Mouse (Mus musculus) kidney, adult 8-10 months (tissue): ENCODE measurements around the gene Trim44.

ENCODE experiments used
- DNase-seq, 2 experiments: peaks; one replicate each; pipeline ENCODE4 v3.0.0; 2022

Gene Trim44

DNA sequence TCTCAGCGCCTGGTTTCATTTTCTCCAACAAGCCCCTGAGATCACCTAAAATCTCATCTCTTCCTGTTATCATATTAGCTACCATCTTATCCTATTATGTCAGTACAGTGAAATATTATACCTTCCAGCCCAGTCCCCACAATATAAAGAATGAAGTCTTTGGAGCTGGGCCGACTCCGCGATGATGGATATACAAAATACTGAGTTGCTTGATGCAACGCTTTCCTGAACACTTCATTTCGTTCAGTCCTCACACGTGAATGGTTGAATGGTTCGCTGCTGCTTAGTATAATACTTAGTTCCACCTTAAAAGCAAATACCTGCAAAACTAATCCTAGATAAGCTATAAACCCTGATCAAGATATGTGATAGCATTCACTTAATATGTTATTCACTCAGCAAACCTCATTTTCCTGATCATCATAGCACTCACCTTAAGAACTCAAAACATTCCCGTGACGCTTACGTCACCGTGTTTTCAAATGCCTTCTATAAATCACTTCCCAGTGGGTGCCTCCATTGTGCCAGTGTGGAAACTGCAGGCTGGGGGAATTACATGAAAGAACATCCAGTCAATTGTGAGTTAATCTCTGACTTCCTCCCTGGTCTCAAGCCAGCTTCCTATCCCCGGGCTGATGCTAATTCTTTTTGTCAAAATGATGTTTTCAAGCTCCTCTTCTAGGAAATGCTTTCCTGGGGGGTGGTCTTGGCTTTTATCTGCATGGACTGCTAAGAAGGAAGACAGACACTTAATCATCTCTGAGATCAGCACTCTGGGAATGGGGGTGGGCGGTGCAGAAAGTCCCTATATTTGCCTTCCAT lies at the start of gene Trim44:
Gene Trim44, minus strand, starts transcription at position 466 of the 822 bp plus-strand sequence.
- peak in 1 of 2 experiments; percentile 47 for DNase-seq

DNA sequence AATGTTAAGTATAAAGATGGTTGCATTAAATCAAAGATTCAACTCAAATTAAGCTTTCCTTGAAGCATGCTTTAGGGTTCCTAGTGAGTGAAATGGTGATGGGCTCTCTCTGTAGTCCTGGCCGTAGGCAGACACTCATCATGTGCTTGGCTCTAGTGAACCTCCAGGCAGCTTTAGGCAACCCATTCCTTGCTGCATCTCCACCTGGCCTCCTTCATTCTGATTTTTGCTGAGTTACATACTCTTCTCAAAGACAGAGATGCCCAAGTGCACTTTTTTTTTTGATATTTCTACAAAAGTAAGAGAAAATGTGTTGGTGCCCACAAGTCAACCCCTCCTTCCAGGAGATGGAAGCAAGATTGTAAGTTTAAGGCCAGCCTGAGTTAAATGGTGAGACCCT lies 47.5 kb upstream of the Trim44 start:
- no peak for DNase-seq

DNA sequence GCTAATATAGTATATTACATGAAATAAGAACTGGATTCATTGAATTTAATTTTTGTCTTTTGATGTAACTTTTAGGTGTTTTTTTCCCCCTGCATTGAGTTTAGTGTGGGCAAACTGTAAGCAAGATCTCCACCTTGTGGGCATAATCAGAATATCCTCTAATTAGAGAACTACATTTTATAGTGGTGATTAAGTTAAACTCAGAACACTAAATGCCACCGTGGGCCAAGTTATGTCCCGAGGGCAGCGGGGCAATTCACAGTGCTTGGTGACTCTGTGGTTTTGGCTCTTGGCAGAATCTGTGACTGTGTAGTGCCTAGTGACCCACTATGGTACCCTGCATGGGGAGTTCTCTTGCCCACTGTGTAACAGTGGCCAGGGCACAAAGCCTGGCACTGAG lies 45.8 kb upstream of the Trim44 start:
- peak in 1 of 2 experiments; percentile 9 for DNase-seq

GRCm38 (mm10) chr2:102451671-102452549 lies 44.3 kb upstream of the Trim44 start, which contains the start of gene Fjx1:
Gene Fjx1 (minus strand): TSS chr2:102452499.
- DNase-seq: peak in 1 of 2 experiments; percentile 20

GRCm38 (mm10) chr2:102450761-102451670 lies 43.4 kb upstream of the Trim44 start:
- DNase-seq: peak in 1 of 2 experiments; percentile 40

GRCm38 (mm10) chr2:102450248-102450760 lies 42.7 kb upstream of the Trim44 start:
- DNase-seq: peak; percentile 48 to 71

DNA sequence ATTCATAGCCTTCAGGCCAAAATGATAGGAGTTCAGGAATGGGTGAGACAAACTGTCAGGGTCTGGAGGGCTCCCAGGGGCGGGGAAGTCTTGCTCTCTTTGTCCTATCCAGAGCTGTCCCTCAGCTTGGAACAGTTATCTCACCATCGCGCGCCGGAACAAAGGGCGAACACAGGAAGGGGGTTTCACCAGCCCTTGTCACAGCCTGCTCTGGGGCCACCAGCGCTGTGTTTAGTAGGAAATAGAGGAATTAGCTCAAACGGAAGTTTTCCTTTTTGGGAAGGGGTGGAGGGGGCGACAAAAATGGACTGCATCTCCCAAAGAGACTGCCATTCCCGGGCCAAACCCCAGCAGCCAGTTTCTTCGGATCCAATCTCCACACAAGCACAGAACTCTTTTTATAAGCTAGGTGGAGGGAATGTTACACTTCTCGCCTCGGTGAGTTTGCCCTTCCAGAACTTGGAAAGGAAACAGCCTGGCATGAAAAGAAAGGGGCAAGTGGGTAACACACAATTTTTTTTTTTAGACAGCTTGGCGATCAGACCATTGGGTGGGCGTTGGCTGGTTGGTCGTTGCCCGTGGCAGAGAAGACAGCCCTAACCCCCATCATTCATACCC lies 42.1 kb upstream of the Trim44 start:
- no peak for DNase-seq

GRCm38 (mm10) chr2:102449056-102449455 lies 41.4 kb upstream of the Trim44 start:
- DNase-seq: no peak

DNA sequence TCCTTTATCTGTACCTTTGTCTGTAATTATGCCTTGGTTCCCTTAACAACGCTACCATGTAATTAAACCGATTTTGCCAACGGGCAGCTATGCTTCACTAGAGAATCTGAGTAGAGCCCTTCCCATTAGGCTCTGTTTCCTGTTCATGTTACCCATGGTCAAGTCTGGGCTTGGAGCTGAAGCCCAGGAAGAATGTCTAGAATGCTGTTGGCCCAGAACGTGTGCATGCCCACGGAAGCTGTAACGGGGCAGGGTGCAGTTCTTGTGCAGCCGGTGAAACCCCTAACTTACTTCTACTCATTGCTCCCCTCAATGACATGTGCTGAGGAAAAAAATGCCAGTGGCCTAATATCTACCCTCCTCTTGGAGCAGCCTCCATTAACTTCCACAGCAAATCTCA lies 40.2 kb upstream of the Trim44 start:
- DNase-seq: no peak

- no peak for DNase-seq
Measured at GRCm38 (mm10) chr2:102446851-102447250, 39.2 kb upstream of the Trim44 start.

DNA sequence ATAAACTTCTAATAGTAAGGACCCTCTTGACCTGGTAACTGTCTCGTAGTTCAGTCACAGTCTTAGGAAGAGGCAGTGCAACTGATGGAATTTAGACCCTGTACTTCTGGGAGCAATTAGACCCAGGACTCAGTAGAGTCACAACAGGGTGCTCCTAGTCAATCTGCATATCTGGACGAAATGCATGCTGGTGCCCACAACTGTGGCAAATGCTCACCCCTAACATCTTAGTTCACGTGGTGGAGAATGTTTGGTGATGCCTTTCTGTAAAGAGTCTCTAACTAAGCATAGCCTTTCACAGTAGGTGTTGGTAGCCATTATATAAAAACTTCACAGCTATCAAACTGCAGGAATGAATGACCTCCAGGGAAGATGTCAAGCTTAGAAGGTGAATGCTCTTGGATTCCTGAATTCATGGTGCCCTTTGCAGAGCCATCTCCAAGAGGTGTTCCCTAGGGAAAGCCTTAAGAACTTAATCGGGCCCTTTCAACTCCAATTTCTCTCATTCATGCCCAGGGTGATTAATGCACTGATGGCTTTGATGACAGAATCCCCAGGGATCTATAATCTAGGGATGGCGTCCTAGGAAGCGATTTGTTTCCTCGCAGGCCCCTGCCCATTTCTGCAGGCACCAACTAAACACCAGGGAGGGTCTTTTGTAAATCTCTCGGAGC lies 29.9 kb upstream of the Trim44 start:
- DNase-seq: no peak

DNA sequence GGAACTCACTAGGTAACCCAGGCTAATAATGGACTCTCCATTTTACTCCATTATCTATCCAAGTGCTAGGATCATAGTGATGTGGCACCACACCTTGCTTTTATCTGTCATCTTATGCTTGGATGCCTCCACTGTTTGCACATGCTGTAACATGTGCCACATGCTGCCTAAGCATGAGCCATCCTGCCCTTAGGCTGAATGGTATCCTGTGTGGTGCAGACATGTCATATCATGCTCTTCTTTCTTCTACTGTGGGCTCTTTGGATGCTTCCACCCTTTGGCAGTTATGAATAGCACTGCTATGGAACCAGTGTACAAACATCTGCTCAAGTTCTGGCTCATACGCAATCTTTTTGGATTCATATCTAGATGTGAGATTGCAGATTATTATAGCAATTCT lies 26.3 kb upstream of the Trim44 start:
- no peak for DNase-seq

- no peak for DNase-seq
Measured at GRCm38 (mm10) chr2:102431084-102431483, 23.5 kb upstream of the Trim44 start.

GRCm38 (mm10) chr2:102427974-102428373 lies 20.3 kb upstream of the Trim44 start:
- DNase-seq: no peak

GRCm38 (mm10) chr2:102426434-102426833 lies 18.8 kb upstream of the Trim44 start:
- no peak for DNase-seq

DNA sequence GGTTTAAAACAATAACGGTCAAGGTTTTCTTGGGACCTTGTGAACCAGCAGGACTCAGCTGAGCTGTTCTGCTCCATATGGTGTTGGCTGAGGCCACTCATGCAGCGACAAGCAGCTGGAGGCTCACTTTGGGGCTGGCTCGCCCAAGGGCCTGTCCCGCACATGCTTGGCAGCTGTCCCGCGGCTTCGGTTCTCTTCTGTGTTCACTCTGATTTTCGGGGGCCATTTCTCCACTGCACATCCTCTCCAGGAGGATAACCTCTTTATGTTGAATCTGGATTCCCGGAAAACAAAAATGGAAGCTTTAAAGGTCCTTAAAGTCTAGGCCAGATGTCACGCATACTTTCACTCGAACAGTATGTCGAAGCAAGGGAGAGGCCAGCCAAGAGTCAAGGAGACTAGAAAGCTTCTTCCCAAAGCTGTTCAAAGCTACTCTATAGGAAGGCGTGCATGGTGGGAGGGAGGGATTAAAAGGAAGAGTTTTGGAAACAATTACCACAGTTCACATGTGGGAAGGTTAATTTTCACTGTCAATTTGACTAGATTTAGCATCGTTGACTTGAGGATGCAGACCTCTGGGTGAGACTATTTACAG lies 8.6 kb upstream of the Trim44 start:
- DNase-seq: no peak

- no peak for DNase-seq
Measured at GRCm38 (mm10) chr2:102412738-102413137, 5.1 kb upstream of the Trim44 start.

DNA sequence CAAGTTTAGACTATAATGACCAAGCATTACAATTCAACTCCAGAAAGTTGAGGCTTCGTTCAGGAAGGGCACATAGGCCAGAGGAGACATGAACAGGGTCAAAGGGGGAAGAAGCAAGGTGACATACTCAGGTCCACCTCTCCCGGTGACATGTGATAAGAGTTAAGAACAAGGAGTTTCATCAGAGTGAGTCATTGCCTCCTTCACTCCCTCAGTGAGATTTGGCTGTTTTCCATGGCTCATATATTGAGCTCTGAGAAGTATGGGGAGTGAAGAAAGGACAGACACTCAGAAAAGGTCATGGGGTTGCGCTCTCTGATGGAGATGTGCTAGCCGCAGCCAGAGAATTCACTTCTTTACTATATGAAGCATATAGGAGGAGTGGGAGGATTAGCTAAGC lies 3.0 kb upstream of the Trim44 start:
- no peak for DNase-seq

- no peak for DNase-seq
Measured at GRCm38 (mm10) chr2:102409741-102410140, 2.1 kb upstream of the Trim44 start.

- DNase-seq: peak; percentile 32 to 68
Measured at GRCm38 (mm10) chr2:102406324-102407304, 1.0 kb downstream of the Trim44 start.
